Mouse (Mus musculus) left cerebral cortex, adult 9 months (tissue): Measurements from ENCODE around the gene Cd300lf.
A peak's percentile ranks its signal among the peaks of the same experiment; 100 is the strongest.

Experiments used
- DNase-seq, 2 experiments: peaks; one replicate each; pipeline ENCODE4 v3.0.0; 2022; ENCODE audit warnings: low spot score in 2 of 2

Cd300lf gene

GRCm38 (mm10) chr11:115133800-115134199 is at the start of gene Cd300lf:
Gene Cd300lf, minus strand, starts transcription at chr11:115133992.
- DNase-seq = peak in 1 of 2 experiments; percentile 28

- peak in 1 of 2 experiments; percentile 70 for DNase-seq
Measured at GRCm38 (mm10) chr11:115181913-115182638, 48.3 kb upstream of the Cd300lf start.

- no peak for DNase-seq
Measured at GRCm38 (mm10) chr11:115179881-115180280, 46.1 kb upstream of the Cd300lf start.

DNA sequence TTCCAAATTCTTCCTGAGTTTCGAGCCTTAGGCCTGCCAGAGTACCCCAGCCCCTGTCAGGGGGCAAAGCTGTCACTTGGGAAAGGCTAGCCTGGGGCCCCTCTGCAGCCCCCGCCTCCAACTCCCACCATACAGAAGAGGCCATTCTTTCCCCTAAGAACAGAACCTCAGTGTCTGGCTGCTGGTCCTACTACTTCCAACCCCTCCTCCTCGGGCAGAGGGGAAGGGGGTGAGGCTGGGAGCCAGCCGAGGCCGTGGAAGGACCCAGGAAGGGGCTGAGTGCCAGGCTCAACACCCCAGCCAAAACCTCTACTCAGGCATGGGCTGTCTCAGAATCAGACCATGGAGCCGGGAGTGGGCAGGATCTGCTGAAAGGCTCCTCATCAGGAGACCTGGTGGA is 45.4 kb upstream of the Cd300lf start:
- no peak for DNase-seq

GRCm38 (mm10) chr11:115178766-115179165 is 45.0 kb upstream of the Cd300lf start:
- DNase-seq = no peak

- no peak for DNase-seq
Measured at GRCm38 (mm10) chr11:115177559-115178195, 43.9 kb upstream of the Cd300lf start.

GRCm38 (mm10) chr11:115176399-115177190 is 42.8 kb upstream of the Cd300lf start:
- no peak for DNase-seq

- no peak for DNase-seq
Measured at GRCm38 (mm10) chr11:115173549-115174339, 40.0 kb upstream of the Cd300lf start.

DNA sequence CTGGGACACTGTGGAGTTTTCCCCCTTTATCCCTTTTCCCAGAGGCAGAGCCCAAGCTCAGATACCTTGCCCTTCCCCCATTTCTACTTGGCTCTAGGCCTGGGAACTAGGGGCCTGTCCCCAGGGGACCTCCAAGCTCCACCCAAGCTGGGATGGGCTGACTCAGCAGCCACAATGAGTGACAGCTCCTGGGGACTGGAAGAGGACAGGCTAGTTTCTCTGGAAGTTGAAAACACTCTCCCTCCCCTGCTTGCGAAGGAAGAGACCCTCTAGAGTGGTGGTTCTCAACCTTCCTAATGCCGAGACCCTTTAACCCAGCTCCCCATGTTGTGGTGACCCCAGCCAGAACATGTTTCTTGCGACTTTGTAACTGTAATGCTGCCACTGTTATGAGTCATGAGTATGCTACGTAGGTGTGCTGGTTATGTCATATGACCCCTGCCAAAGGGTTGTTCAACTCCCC is 39.1 kb upstream of the Cd300lf start:
- no peak for DNase-seq

DNA sequence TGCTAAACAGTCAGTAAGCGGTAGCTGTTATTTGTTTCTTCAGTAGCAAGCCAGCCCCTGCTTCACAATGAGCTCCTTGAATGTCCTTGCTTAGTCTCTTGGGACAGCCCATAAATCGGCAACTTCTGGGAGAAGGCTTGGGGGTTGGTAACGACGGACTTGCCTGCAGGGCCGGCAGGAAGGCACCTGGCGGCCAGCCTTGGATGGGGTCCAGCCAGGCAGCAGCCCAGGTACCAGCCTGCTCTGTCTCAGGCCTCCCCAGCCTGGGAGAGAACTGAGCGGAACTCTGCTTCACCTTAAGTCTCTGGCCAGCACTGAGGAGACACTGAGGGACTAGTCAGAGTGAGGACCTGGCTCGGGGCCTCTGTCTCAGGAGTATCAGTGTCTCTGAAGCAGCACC is 37.3 kb upstream of the Cd300lf start:
- DNase-seq = no peak

GRCm38 (mm10) chr11:115169430-115169829 is 35.6 kb upstream of the Cd300lf start:
- no peak for DNase-seq

GRCm38 (mm10) chr11:115167631-115168249 is 33.9 kb upstream of the Cd300lf start:
- DNase-seq = no peak

DNA sequence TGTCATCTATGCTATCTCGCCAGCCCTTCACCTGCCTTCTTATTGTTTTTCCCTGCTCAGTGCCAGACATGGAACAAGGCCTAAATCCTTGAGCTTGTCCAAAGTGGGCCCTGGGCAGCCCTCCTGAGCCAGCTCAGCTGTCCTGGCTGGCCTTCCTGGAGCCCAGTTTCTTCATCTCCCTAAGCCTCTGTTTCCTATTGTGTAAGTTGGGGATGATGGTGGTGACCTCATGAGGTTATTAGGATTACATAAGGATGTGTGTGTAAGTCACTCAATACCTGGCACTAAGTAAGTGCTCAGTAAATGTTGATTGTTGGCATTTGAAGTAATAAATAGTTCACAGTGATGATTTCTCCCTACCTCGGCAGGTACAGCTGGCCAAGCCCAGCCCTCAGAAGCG is 33.0 kb upstream of the Cd300lf start:
- no peak for DNase-seq

DNA sequence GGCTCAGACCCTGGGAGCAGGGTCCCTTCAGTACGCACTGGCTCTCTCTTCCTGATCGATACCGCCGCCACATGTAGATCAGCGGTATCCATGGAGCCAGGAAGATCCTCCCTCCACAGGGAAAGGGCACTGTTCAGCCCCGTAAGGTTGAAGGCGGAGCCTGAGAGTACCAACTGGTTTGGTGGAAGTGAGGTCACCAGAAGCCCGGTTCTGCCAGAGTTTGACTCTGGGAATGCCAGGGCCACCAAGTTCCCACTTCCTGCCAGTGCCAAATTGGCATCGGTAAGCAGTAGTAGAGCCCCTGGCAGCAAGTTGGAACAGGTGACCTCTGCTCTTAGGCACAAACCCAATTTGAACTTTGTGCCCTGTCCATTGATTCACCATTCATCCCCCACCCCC is 31.2 kb upstream of the Cd300lf start:
- peak in 1 of 2 experiments; percentile 41 for DNase-seq

DNA sequence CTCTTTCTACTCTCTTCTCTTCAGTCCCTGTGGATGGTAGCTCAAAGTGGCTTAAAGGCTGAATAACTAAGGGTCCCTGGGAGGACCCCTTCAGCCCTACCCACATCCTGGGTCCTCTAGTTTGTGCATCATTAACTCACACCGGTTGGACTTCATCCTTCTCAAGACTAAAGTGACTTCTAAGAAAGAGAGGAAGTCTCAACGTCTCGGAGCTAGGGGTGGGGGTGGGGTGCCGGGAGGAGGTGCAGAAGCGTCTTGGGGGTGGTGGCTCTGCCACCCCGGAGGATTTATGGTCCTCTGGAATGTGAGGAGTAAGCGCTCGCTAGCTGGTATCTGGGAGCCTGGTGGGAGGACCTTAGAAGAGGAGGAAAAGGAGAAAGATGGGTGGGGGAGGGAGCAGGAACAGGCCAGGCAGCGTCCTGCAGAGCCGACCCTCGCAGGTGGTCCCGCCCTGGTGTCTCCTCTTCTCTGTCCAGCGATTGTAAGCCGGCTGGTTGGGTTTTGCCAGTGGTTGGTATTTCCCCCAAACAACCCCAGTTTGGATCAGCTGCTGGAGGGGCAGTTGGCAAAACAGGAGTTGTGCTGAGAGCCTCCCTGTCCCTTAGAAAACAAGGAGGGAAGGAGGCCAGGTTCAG is 30.7 kb upstream of the Cd300lf start:
- no peak for DNase-seq

DNA sequence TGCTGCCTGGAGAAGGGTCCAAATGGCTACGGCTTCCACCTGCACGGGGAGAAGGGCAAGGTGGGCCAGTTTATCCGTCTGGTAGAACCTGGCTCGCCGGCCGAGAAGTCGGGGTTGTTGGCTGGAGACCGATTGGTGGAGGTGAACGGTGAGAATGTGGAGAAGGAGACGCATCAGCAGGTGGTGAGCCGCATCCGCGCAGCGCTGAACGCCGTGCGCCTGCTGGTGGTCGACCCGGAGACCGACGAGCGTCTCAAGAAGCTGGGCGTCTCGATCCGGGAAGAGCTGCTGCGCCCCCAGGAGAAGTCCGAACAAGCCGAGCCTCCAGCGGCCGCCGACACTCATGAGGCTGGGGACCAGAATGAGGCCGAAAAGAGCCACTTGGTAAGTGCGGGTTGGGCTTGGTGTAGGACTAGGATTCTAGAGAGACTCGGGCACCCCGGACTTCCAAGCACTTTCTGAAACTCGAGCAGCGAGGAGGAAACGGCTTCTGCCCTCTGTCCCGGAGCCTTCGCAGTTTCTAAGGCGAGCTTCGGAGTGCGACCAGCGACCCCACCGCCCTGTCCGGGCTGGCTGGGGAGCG is 29.9 kb upstream of the Cd300lf start:
- no peak for DNase-seq

- peak; percentile 79 to 96 for DNase-seq
Measured at GRCm38 (mm10) chr11:115162832-115163480, 29.2 kb upstream of the Cd300lf start, which contains the start of gene Slc9a3r1. Gene Slc9a3r1, plus strand, starts transcription at chr11:115163341.

GRCm38 (mm10) chr11:115162205-115162601 is 28.4 kb upstream of the Cd300lf start:
- no peak for DNase-seq

GRCm38 (mm10) chr11:115161578-115162204 is 27.9 kb upstream of the Cd300lf start:
- no peak for DNase-seq
